Mouse (Mus musculus): ENCODE measurements at regions not wholly inside any gene's neighbourhood (a gene's known extent, or its start where the extent isn't known, plus 50 kb on each side); places are given as distances from the start of the nearest gene placed in this dataset.
"Not testable (repeated sequence)": the region's sequence is repeated elsewhere in the genome, so short reads cannot be mapped to it uniquely, and the experiment has no call there.

GRCm38 (mm10) chr13:74563483-74564330, 69.9 kb upstream of the Zfp825 start:
- ATAC-seq (replicated peaks; ENCODE audit: low FRiP score, poor library complexity, severe bottlenecking): peak; percentile 85

GRCm38 (mm10) chr13:74564331-74564727, 70.5 kb upstream of the Zfp825 start:
- not testable (repeated sequence) for ATAC-seq (replicated peaks; ENCODE audit: low FRiP score, poor library complexity, severe bottlenecking)

DNA sequence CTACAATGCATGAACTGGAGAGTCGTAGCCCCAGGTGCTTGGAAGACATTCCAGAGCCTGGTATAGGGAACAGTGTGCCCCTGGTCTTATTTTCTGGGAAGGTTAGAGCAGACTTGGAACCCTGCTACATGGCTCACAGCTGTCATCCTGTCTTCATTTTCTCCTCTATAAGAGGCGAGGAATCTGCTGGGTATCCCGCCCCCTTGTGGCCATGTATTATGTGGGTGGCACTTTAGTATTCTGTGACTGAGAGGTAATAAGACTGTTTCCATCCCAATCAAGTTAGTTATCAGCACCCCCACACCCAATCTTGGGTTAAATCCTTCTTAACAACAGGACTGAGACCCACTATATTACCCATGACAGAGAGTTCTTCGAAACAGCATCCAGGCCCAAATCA, 69.4 kb upstream of the Erap1 start:
- ATAC-seq (replicated peaks; ENCODE audit: low FRiP score, poor library complexity, severe bottlenecking): not testable (repeated sequence)

All from erythroblast, adult 5-6 weeks (primary cell).